26 mouse cellular contexts compared by ENCODE assay signal in the genomic region with DNA sequence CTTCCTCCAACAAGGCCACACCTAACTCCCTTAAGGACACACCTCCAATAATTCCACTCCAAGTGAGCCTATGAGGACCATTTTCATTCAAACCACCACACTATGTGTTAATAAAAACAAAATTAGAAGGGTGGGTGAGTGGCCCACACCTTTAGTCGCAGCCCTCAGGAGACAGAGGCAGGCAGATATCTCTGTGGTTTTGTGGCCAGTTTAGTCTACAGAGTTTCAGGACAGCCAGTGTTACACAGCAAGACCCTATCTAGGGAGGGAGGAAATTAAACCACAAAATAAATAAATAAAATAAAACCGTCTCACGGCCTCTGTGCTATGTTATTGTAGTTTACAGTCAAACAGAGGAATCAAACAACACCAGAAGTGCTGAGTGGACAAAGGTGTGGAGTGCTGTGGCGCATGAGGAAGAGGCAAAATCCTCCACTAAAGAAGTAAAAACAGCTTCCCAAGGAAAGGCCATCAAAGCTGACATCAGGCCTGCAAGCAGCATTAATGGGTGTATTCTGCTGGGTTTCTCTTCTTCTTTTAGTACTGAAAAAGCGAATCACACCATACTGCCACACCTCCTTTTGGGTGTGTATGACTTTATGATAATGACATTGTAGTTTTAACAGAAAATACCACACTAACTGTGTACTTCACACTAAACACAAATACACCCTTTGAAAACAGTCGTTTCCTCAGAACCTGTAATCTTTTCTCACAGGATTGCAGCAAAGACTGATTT.
DNase-seq lines count a peak whose midpoint lies in the region; ATAC-seq and TF ChIP-seq lines count a peak whose summit lies in the region.
"Had no signal": no experiment of that assay in that cellular context is flagged by ENCODE, and none has a peak within 500 bp of the region (broad histone marks: within the 10 kb centered on the region; RNA-seq: fewer than 3 reads in every experiment).

No protein-coding gene starts in this region.

- DNase-seq in forebrain, postnatal 0 days, result no peak
- DNase-seq in 416B (ENCODE audit: low read depth), result peak; percentile 3
- DNase-seq in layer of hippocampus, adult 8-10 months (ENCODE audit: low spot score in 2 of 2), result no peak
- no peak for DNase-seq in right cerebral cortex, postnatal 25 days
- DNase-seq: adrenal gland, postnatal 10 days; adrenal gland, postnatal 36 days; B cell, adult 2 months; cerebellum, adult 18-20 months; cerebellum, adult 9-10 months; cerebellum, postnatal 14 days; gastrocnemius, postnatal 10 days; gastrocnemius, postnatal 36 days; heart, adult 18-20 months had no signal

- H3K4me3 ChIP-seq in forebrain, embryonic 15.5 days, result no peak overlapping the region
- no peak overlapping the region for H3K4me3 ChIP-seq in forebrain, postnatal 0 days (ENCODE audit: low read depth, low read length)
- H3K4me3 ChIP-seq: embryonic facial prominence, embryonic 12.5 days; embryonic facial prominence, embryonic 15.5 days; heart, embryonic 10.5 days; heart, embryonic 13.5 days; hindbrain, embryonic 12.5 days; hindbrain, embryonic 15.5 days had no signal

- no peak for TF ChIP-seq CTCF in forebrain, postnatal 0 days (IDR thresholded peaks at IDR 0.05; ENCODE audit: low read depth)

- no peaks in the 10 kb centered on the region for H3K36me3 ChIP-seq in forebrain, embryonic 15.5 days
- no peaks in the 10 kb centered on the region for H3K36me3 ChIP-seq in forebrain, postnatal 0 days (ENCODE audit: insufficient read depth)
- H3K36me3 ChIP-seq: embryonic facial prominence, embryonic 12.5 days; embryonic facial prominence, embryonic 15.5 days; G1E; heart, embryonic 10.5 days; heart, embryonic 13.5 days; hindbrain, embryonic 12.5 days; hindbrain, embryonic 15.5 days had no signal

- H3K27me3 ChIP-seq in forebrain, embryonic 15.5 days, result no peaks in the 10 kb centered on the region
- no peaks in the 10 kb centered on the region for H3K27me3 ChIP-seq in forebrain, postnatal 0 days (ENCODE audit: insufficient read depth, low read length)
- H3K27me3 ChIP-seq: CH12.LX; embryonic facial prominence, embryonic 12.5 days; embryonic facial prominence, embryonic 15.5 days; heart, embryonic 13.5 days; hindbrain, embryonic 12.5 days; hindbrain, embryonic 15.5 days; Patski had no signal

- no peaks in the 10 kb centered on the region for H3K9me3 ChIP-seq in forebrain, embryonic 15.5 days
- no peaks in the 10 kb centered on the region for H3K9me3 ChIP-seq in forebrain, postnatal 0 days (ENCODE audit: low read length)
- H3K9me3 ChIP-seq: embryonic facial prominence, embryonic 12.5 days; embryonic facial prominence, embryonic 15.5 days; G1E; heart, embryonic 10.5 days; heart, embryonic 13.5 days; hindbrain, embryonic 12.5 days; hindbrain, embryonic 15.5 days had no signal

- 81% methylated on average over 6 of the region's 6 CpGs for WGBS in forebrain, embryonic 15.5 days
- 82% methylated on average over 6 of the region's 6 CpGs for WGBS in forebrain, postnatal 0 days

- no peak for ATAC-seq in forebrain, embryonic 15.5 days (replicated peaks)
- ATAC-seq in forebrain, postnatal 0 days, result no peak
- peak; percentile 90 for ATAC-seq in megakaryocyte, adult 5-6 weeks (ENCODE audit: poor library complexity, severe bottlenecking)
- ATAC-seq in monocyte, adult 5-6 weeks (replicated peaks; ENCODE audit: insufficient number of reproducible peaks, low FRiP score, low TSS enrichment, poor library complexity, severe bottlenecking), result peak; percentile 66
- ATAC-seq: forebrain, embryonic 14.5 days; Patski had no signal

- H3K27ac ChIP-seq in forebrain, embryonic 15.5 days (replicated peaks), result 0 out of 2 replicates have a peak overlapping the region, but pooled peaks have one; percentile 1
- no peak overlapping the region for H3K27ac ChIP-seq in forebrain, postnatal 0 days (ENCODE audit: low read depth, low read length)
- H3K27ac ChIP-seq: embryonic facial prominence, embryonic 12.5 days; embryonic facial prominence, embryonic 15.5 days; heart, embryonic 10.5 days; heart, embryonic 13.5 days; hindbrain, embryonic 12.5 days; hindbrain, embryonic 15.5 days had no signal

- H3K9ac ChIP-seq in forebrain, embryonic 15.5 days (replicated peaks), result no peak overlapping the region
- no peak overlapping the region for H3K9ac ChIP-seq in forebrain, postnatal 0 days
- H3K9ac ChIP-seq: embryonic facial prominence, embryonic 12.5 days; embryonic facial prominence, embryonic 15.5 days; heart, embryonic 13.5 days; hindbrain, embryonic 12.5 days; hindbrain, embryonic 15.5 days had no signal

- peaks cover 72% of the 10 kb centered on the region for H3K4me1 ChIP-seq in forebrain, embryonic 15.5 days
- 0 out of 2 replicates have a peak, but pooled peaks cover 17% of the 10 kb centered on the region for H3K4me1 ChIP-seq in forebrain, postnatal 0 days (ENCODE audit: insufficient read depth)

- no peak overlapping the region for H3K4me2 ChIP-seq in forebrain, embryonic 15.5 days (replicated peaks)
- no peak overlapping the region for H3K4me2 ChIP-seq in forebrain, postnatal 0 days (ENCODE audit: low read depth)
- H3K4me2 ChIP-seq: embryonic facial prominence, embryonic 12.5 days; embryonic facial prominence, embryonic 15.5 days; heart, embryonic 13.5 days; hindbrain, embryonic 12.5 days; hindbrain, embryonic 15.5 days had no signal

Comparison
In these comparisons a context has a peak if more than half of its experiments do, and no peak if none do; other contexts are left out.
1. ATAC-seq: peak in megakaryocyte, adult 5-6 weeks (single experiment) and monocyte, adult 5-6 weeks (single experiment); none in forebrain, embryonic 15.5 days (single experiment) and forebrain, postnatal 0 days (single experiment).